Mouse (Mus musculus): ENCODE measurements around the gene Impdh1. TPM values are rescaled to one million over a fixed set of nuclear protein-coding genes. Genes with fewer than 3 reads are reported as not detected.

Gene Impdh1
- polyA plus RNA-seq (2015; fragmentation: Nextera tagmentation; extraction: Ambion mirVana), result 71.5 and 80.7 TPM in 2 replicates

DNA sequence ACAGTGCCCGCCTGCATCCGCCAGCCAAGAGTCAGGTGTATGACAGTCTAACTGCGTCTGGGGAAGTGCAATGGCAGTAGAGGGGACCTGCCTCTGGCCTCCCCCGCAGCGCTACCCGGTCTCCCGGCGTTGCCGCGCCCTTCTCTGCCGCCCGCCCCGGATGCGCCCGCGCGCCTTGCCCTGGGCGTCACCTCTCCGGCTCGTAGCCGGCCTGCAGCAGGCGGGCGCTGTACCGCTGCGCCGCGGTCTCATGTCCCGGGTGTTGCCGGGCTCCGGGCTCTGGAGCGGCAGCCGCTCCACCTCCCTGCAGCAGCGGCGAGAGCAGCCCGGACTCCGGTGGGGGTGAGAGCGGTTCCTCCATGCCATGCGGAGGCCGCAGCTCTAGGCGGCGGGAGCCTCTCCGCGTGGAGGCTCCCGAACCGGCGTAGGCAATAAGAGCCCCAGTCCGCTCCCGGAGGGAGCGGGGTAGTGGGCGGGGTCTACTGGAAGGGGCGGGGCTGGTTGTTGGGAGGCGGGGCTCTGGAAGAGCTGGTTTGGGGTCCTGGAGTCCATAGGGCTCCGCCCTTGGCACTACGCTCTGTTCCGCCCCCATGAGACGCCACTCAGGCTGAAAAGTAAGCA, at the start of gene Impdh1:
TSS of gene Impdh1 (minus strand) at position 484 of the 621 bp plus-strand sequence.
- H3K4me3 ChIP-seq (ENCODE audit: low read length), result peak within 1 kb of the TSS; percentile 66
- under 1% methylated on average over 56 of the region's 56 CpGs for WGBS
- peak within 1 kb of the TSS; percentile 85 for H3K4me2 ChIP-seq (ENCODE audit: low read length)
- no peaks in the 10 kb centered on the region for H3K9me3 ChIP-seq (ENCODE audit: control insufficient read depth, low read length)
- 0 out of 2 replicates have a peak, but pooled peaks cover 2% of the 10 kb centered on the region for H3K27me3 ChIP-seq (replicated peaks; ENCODE audit: control insufficient read depth, insufficient read depth, low read length)
- peak; percentile 70 for ATAC-seq
- peak within 1 kb of the TSS; percentile 73 for H3K9ac ChIP-seq (ENCODE audit: low read depth, low read length)
- no peaks in the 10 kb centered on the region for H3K36me3 ChIP-seq (ENCODE audit: control insufficient read depth, insufficient read depth, low read length)
- H3K27ac ChIP-seq (ENCODE audit: low read depth, low read length), result peak within 1 kb of the TSS; percentile 8; the same call in 1 of the 2 replicates
- H3K4me1 ChIP-seq (ENCODE audit: control insufficient read depth, insufficient read depth, low read depth, low read length), result peaks cover 25% of the 10 kb centered on the region

DNA sequence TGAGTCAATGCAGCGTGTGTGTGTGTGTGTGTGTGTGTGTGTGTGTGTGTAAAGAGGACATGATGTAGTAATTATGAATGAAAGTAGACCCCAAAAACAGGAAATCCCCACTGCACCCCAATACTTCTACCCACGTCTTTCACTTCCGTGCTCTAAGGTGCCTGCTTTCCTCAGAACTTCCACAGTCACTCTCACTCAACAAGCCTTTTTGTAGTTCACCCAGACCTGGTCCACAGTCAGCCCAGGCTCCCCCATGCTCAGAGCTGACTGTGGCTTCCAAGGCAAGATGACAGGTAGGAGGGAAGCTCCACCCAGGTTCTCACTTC, 48.3 kb upstream of the Impdh1 start:
- WGBS, result 85% methylated on average over 3 of the region's 3 CpGs
- Histone ChIP-seq H3K9me3 (ENCODE audit: control insufficient read depth, low read length) (no peaks in the 10 kb centered on the region), H3K4me1 (ENCODE audit: control insufficient read depth, insufficient read depth, low read depth, low read length) (peaks cover 7% of the 10 kb centered on the region), H3K4me3 (ENCODE audit: low read length) (no peak overlapping the region), H3K27me3 (replicated peaks; ENCODE audit: control insufficient read depth, insufficient read depth, low read length) (no peaks in the 10 kb centered on the region), H3K9ac (ENCODE audit: low read depth, low read length) (no peak overlapping the region), H3K36me3 (ENCODE audit: control insufficient read depth, insufficient read depth, low read length) (no peaks in the 10 kb centered on the region), H3K27ac (ENCODE audit: low read depth, low read length) (no peak overlapping the region), H3K4me2 (ENCODE audit: low read length) (no peak overlapping the region)
- 0 out of 2 replicates have a peak, but pooled peaks have one; percentile 22 for ATAC-seq

DNA sequence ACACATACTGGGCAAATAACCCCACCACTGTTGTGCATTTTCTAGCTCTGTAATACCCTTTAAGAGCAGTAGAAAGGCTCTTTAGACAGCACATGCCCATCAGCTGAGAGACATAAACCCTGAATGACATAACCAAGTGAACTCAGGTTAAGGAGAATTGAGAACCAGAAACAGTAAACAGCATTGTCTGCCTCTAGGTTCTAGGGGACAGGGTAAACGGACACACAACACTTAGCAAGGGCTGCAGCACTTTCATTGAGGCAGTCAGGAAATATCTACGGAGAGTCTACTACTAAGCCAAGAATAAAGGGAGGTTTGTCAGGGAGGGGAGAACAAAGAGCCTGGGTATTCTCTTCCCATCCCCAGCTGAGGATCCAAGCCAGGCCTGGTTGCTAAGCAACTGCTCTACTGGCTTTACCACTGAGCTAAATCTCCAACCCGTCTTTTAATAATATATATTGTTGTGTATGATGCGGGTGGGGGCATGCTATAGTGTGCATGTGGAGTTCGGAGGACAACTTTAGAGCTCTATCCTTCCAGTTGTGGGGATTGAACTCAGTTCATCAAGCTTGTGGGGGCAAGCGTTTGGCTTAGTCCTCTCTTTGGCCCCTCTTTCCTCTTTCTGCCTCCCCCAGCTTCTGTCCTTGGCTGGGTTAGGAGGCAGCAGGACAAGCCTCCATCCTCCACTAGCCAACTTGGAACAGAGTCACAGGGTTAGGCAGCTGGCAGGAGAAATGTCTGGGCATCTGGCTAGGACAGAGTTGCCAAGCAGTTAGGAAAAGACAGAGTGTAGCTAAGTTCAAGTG, 47.7 kb upstream of the Impdh1 start:
- no peaks in the 10 kb centered on the region for H3K27me3 ChIP-seq (replicated peaks; ENCODE audit: control insufficient read depth, insufficient read depth, low read length)
- no peaks in the 10 kb centered on the region for H3K36me3 ChIP-seq (ENCODE audit: control insufficient read depth, insufficient read depth, low read length)
- no peak overlapping the region for H3K4me2 ChIP-seq (ENCODE audit: low read length)
- peak overlapping the region; percentile 53; the same call in 1 of the 2 replicates for H3K27ac ChIP-seq (ENCODE audit: low read depth, low read length)
- no peak overlapping the region for H3K9ac ChIP-seq (ENCODE audit: low read depth, low read length)
- peak; percentile 93 for ATAC-seq
- no peak overlapping the region for H3K4me3 ChIP-seq (ENCODE audit: low read length)
- H3K9me3 ChIP-seq (ENCODE audit: control insufficient read depth, low read length), result no peaks in the 10 kb centered on the region
- 35% methylated on average over 6 of the region's 6 CpGs for WGBS
- peaks cover 7% of the 10 kb centered on the region for H3K4me1 ChIP-seq (ENCODE audit: control insufficient read depth, insufficient read depth, low read depth, low read length)

DNA sequence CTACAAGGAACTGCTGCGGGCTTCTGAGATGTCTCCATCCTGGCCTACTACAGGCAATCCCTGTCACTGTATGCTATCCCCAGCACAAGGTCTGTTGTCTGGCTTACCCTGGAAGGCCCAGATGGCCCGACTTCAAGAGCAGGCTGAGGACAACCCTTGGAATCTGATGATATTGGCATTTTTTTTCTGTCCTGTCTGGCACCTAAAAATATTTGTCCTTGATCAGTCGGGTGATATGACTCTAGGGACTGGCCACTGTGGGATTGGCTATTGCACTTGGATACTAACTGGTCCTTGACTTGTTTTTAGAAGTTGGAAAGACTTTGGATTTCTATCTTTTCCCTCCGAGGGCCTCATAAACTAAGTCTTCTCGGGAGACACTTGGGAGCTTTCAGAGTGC, 45.7 kb upstream of the Impdh1 start:
- H3K9ac ChIP-seq (ENCODE audit: low read depth, low read length), result no peak overlapping the region
- no peaks in the 10 kb centered on the region for H3K36me3 ChIP-seq (ENCODE audit: control insufficient read depth, insufficient read depth, low read length)
- H3K9me3 ChIP-seq (ENCODE audit: control insufficient read depth, low read length), result no peaks in the 10 kb centered on the region
- no peak overlapping the region for H3K4me3 ChIP-seq (ENCODE audit: low read length)
- ATAC-seq, result no peak
- H3K4me2 ChIP-seq (ENCODE audit: low read length), result no peak overlapping the region
- H3K27ac ChIP-seq (ENCODE audit: low read depth, low read length), result no peak overlapping the region
- peaks cover 7% of the 10 kb centered on the region for H3K4me1 ChIP-seq (ENCODE audit: control insufficient read depth, insufficient read depth, low read depth, low read length)
- 78% methylated on average over 5 of the region's 5 CpGs for WGBS
- no peaks in the 10 kb centered on the region for H3K27me3 ChIP-seq (replicated peaks; ENCODE audit: control insufficient read depth, insufficient read depth, low read length)

DNA sequence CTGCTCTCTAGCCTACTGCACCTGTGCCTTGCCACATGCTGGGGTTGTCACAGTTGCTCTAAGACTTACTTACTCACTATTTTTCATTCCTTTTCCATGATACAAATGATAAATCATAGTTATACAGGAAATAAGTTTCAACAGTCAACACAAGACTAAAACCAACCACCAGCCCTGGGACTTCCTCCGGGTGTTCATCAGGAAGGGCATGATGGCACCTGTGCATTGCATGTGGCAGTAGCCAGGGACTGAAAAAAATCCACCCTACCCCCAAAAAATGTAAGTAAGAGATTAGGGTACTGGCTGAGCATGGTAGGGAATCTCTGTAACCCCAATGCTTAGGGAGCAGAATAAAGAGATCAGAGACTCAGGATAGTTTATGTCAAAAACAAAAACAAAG, 43.3 kb upstream of the Impdh1 start:
- Histone ChIP-seq H3K9me3 (ENCODE audit: control insufficient read depth, low read length) (no peaks in the 10 kb centered on the region), H3K27me3 (replicated peaks; ENCODE audit: control insufficient read depth, insufficient read depth, low read length) (no peaks in the 10 kb centered on the region), H3K36me3 (ENCODE audit: control insufficient read depth, insufficient read depth, low read length) (no peaks in the 10 kb centered on the region), H3K4me2 (ENCODE audit: low read length) (no peak overlapping the region), H3K27ac (ENCODE audit: low read depth, low read length) (no peak overlapping the region), H3K4me1 (ENCODE audit: control insufficient read depth, insufficient read depth, low read depth, low read length) (peaks cover 7% of the 10 kb centered on the region), H3K4me3 (ENCODE audit: low read length) (no peak overlapping the region), H3K9ac (ENCODE audit: low read depth, low read length) (no peak overlapping the region)
- 91% methylated on average over 1 of the region's 1 CpGs for WGBS
- no peak for ATAC-seq

DNA sequence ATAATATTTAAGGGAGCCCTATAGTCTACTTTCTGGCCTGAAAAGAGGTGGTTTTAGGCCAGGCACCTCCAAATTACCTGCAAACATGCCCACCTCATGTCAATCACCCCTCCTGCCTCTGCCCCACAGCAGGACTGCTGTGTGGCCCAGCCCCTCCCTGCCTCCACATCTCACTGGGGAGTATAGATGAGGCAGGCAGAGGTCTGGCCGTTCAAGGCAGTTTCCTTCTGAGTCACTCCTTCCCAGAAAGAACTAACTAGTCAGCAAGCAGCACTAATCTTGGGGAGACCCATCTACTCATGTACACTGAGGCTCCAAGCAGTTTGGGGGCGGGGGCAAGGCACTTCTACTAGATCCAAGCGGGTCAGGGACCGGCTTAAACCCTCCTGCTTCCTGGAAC, 30.9 kb upstream of the Impdh1 start:
- H3K4me1 ChIP-seq (ENCODE audit: control insufficient read depth, insufficient read depth, low read depth, low read length), result no peaks in the 10 kb centered on the region
- H3K27ac ChIP-seq (ENCODE audit: low read depth, low read length), result no peak overlapping the region
- H3K4me2 ChIP-seq (ENCODE audit: low read length), result no peak overlapping the region
- no peaks in the 10 kb centered on the region for H3K27me3 ChIP-seq (replicated peaks; ENCODE audit: control insufficient read depth, insufficient read depth, low read length)
- H3K4me3 ChIP-seq (ENCODE audit: low read length), result no peak overlapping the region
- H3K9ac ChIP-seq (ENCODE audit: low read depth, low read length), result no peak overlapping the region
- no peak for ATAC-seq
- no peaks in the 10 kb centered on the region for H3K9me3 ChIP-seq (ENCODE audit: control insufficient read depth, low read length)
- no peaks in the 10 kb centered on the region for H3K36me3 ChIP-seq (ENCODE audit: control insufficient read depth, insufficient read depth, low read length)
- WGBS, result 45% methylated on average over 4 of the region's 4 CpGs

DNA sequence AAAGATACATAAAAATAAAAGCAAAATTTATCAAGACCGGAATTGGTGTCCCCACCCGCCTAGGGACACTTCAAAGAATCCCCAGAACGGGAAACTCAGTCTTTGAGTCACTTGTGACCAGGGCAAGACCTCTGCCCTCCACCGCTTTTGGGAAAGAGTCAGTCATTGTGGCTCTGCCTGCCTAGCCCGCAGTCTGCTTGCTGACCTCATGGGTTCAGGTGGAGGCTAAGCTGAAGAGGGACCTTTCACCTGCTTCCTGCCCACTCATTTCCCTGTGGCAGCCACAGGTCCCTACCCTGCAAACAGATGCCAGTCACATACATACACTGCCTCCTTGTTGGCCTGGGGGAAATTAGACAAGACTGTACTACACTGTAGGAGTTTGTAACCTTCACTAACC, 30.4 kb upstream of the Impdh1 start:
- ATAC-seq, result no peak
- H3K27me3 ChIP-seq (replicated peaks; ENCODE audit: control insufficient read depth, insufficient read depth, low read length), result no peaks in the 10 kb centered on the region
- no peak overlapping the region for H3K4me2 ChIP-seq (ENCODE audit: low read length)
- H3K36me3 ChIP-seq (ENCODE audit: control insufficient read depth, insufficient read depth, low read length), result no peaks in the 10 kb centered on the region
- H3K9me3 ChIP-seq (ENCODE audit: control insufficient read depth, low read length), result no peaks in the 10 kb centered on the region
- no peak overlapping the region for H3K9ac ChIP-seq (ENCODE audit: low read depth, low read length)
- no peak overlapping the region for H3K4me3 ChIP-seq (ENCODE audit: low read length)
- no peaks in the 10 kb centered on the region for H3K4me1 ChIP-seq (ENCODE audit: control insufficient read depth, insufficient read depth, low read depth, low read length)
- no peak overlapping the region for H3K27ac ChIP-seq (ENCODE audit: low read depth, low read length)
- WGBS, result 46% methylated on average over 5 of the region's 5 CpGs

DNA sequence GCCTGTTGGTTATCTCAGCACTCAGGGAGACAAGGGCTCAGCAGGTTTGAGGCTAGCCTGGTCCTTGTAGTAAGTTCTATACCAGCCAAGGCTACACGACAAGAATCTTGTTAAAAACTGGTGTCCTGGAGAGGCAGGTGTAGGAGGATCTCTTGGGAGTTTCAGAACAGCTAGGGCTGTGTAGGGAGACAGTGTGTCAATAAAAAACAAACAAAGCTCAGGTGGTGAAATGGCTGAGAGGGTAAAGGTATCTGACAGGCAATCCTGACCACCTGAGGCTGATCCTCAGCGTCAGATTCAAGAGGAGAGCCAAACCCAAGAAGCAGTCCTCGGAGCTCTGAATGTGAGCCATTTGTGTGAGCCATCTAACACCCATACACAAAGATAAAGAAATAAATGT, 30.0 kb upstream of the Impdh1 start:
- 83% methylated on average over 3 of the region's 3 CpGs for WGBS
- H3K27ac ChIP-seq (ENCODE audit: low read depth, low read length), result no peak overlapping the region
- no peaks in the 10 kb centered on the region for H3K4me1 ChIP-seq (ENCODE audit: control insufficient read depth, insufficient read depth, low read depth, low read length)
- H3K4me3 ChIP-seq (ENCODE audit: low read length), result no peak overlapping the region
- no peaks in the 10 kb centered on the region for H3K36me3 ChIP-seq (ENCODE audit: control insufficient read depth, insufficient read depth, low read length)
- ATAC-seq, result no peak
- H3K27me3 ChIP-seq (replicated peaks; ENCODE audit: control insufficient read depth, insufficient read depth, low read length), result no peaks in the 10 kb centered on the region
- no peak overlapping the region for H3K4me2 ChIP-seq (ENCODE audit: low read length)
- no peaks in the 10 kb centered on the region for H3K9me3 ChIP-seq (ENCODE audit: control insufficient read depth, low read length)
- no peak overlapping the region; the same call in 1 of the 2 replicates for H3K9ac ChIP-seq (ENCODE audit: low read depth, low read length)

DNA sequence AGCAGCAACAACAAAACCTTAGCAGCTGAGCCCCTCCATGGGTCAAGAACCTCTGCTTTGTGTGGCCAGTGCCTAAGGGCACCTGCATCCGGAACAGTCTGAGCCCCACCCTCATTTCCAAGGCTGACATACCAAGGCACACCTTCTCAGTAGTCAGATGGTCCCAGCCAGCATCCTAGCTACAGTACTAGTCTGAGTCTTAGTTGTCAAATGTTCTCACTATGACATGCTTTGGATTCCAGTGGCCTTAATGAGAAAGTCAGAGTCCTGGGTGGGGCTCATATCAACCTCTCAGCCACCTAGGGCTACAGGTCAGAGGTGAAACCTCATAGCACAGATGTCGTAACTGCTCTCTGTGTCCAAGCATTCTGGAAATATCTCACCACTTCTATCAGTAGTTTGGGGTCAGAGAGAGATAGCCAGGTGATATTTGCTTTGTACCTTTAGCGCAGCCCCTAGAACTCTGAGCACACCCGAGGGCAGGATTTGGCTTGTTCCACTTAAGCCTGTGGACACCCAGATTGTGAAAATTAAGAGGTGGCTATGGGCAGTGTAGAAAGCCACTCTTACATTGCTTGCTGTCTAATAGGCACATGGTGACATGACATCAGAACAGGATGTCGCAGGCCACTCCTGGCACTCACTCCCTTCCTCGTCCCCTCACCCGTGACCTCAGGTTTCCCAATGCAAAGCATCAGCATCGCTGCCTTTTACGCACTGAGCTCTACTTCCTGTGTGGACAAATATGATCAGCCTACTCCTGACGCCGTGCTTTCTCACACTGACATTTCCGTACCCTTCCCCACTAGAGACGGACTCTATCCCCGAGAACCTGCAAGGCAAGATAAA, 29.3 kb upstream of the Impdh1 start:
- H3K4me1 ChIP-seq (ENCODE audit: control insufficient read depth, insufficient read depth, low read depth, low read length), result no peaks in the 10 kb centered on the region
- no peaks in the 10 kb centered on the region for H3K36me3 ChIP-seq (ENCODE audit: control insufficient read depth, insufficient read depth, low read length)
- no peaks in the 10 kb centered on the region for H3K9me3 ChIP-seq (ENCODE audit: control insufficient read depth, low read length)
- H3K27ac ChIP-seq (ENCODE audit: low read depth, low read length), result no peak overlapping the region
- H3K4me3 ChIP-seq (ENCODE audit: low read length), result no peak overlapping the region
- no peak overlapping the region for H3K9ac ChIP-seq (ENCODE audit: low read depth, low read length)
- no peak for ATAC-seq
- WGBS, result 83% methylated on average over 14 of the region's 14 CpGs
- no peaks in the 10 kb centered on the region for H3K27me3 ChIP-seq (replicated peaks; ENCODE audit: control insufficient read depth, insufficient read depth, low read length)
- H3K4me2 ChIP-seq (ENCODE audit: low read length), result no peak overlapping the region
